Mouse (Mus musculus): ENCODE measurements around the gene Larp1. TPM values are rescaled to one million over a fixed set of nuclear protein-coding genes. Genes with fewer than 3 reads are reported as not detected.

The Larp1 gene
- total RNA-seq, 2 experiments from 2014 or later: 25.1 to 35.6 TPM

GRCm38 (mm10) chr11:57998168-57998567 is 10.7 kb upstream of the Larp1 start:
- no peak for ATAC-seq (replicated peaks; ENCODE audit: low FRiP score, poor library complexity, severe bottlenecking)

GRCm38 (mm10) chr11:57998872-57999271 is 10.0 kb upstream of the Larp1 start:
- no peak for ATAC-seq (replicated peaks; ENCODE audit: low FRiP score, poor library complexity, severe bottlenecking)

GRCm38 (mm10) chr11:58003126-58003525 is 5.7 kb upstream of the Larp1 start:
- no peak for ATAC-seq (replicated peaks; ENCODE audit: low FRiP score, poor library complexity, severe bottlenecking)

GRCm38 (mm10) chr11:58003734-58004133 is 5.1 kb upstream of the Larp1 start:
- ATAC-seq (replicated peaks; ENCODE audit: low FRiP score, poor library complexity, severe bottlenecking): no peak

- no peak for ATAC-seq (replicated peaks; ENCODE audit: low FRiP score, poor library complexity, severe bottlenecking)
These were observed 3.8 kb upstream of the Larp1 start for GRCm38 (mm10) chr11:58005110-58005509.

- ATAC-seq (replicated peaks; ENCODE audit: low FRiP score, poor library complexity, severe bottlenecking): no peak
These were observed 851 bp upstream of the Larp1 start for GRCm38 (mm10) chr11:58008013-58008412.

- peak; percentile 91 for ATAC-seq (replicated peaks; ENCODE audit: low FRiP score, poor library complexity, severe bottlenecking)
These were observed 320 bp upstream of the Larp1 start for GRCm38 (mm10) chr11:58008437-58009050.

- ATAC-seq (replicated peaks; ENCODE audit: low FRiP score, poor library complexity, severe bottlenecking): peak; percentile 72
These were observed 765 bp downstream of the Larp1 start for GRCm38 (mm10) chr11:58009516-58010141.

GRCm38 (mm10) chr11:58010226-58010781 is 1.4 kb downstream of the Larp1 start:
- peak; percentile 27; the same call in 1 of the 2 replicates for ATAC-seq (replicated peaks; ENCODE audit: low FRiP score, poor library complexity, severe bottlenecking)

GRCm38 (mm10) chr11:58010930-58011329 is 2.1 kb downstream of the Larp1 start:
- ATAC-seq (replicated peaks; ENCODE audit: low FRiP score, poor library complexity, severe bottlenecking): no peak

- ATAC-seq (replicated peaks; ENCODE audit: low FRiP score, poor library complexity, severe bottlenecking): no peak
These were observed 2.9 kb downstream of the Larp1 start for GRCm38 (mm10) chr11:58011813-58012212.

GRCm38 (mm10) chr11:58012674-58013073 is 3.8 kb downstream of the Larp1 start:
- ATAC-seq (replicated peaks; ENCODE audit: low FRiP score, poor library complexity, severe bottlenecking): no peak

- no peak for ATAC-seq (replicated peaks; ENCODE audit: low FRiP score, poor library complexity, severe bottlenecking)
These were observed 4.2 kb downstream of the Larp1 start for GRCm38 (mm10) chr11:58013100-58013499.

- ATAC-seq (replicated peaks; ENCODE audit: low FRiP score, poor library complexity, severe bottlenecking): no peak
These were observed 5.7 kb downstream of the Larp1 start for GRCm38 (mm10) chr11:58014604-58015003.

- ATAC-seq (replicated peaks; ENCODE audit: low FRiP score, poor library complexity, severe bottlenecking): no peak
These were observed 6.5 kb downstream of the Larp1 start for GRCm38 (mm10) chr11:58015339-58015738.

GRCm38 (mm10) chr11:58016371-58016770 is 7.5 kb downstream of the Larp1 start:
- ATAC-seq (replicated peaks; ENCODE audit: low FRiP score, poor library complexity, severe bottlenecking): no peak

GRCm38 (mm10) chr11:58017422-58017821 is 8.6 kb downstream of the Larp1 start:
- no peak for ATAC-seq (replicated peaks; ENCODE audit: low FRiP score, poor library complexity, severe bottlenecking)

GRCm38 (mm10) chr11:58018287-58018686 is 9.4 kb downstream of the Larp1 start:
- ATAC-seq (replicated peaks; ENCODE audit: low FRiP score, poor library complexity, severe bottlenecking): no peak

GRCm38 (mm10) chr11:58018701-58019100 is 9.8 kb downstream of the Larp1 start:
- 0 out of 2 replicates have a peak, but pooled peaks have one; percentile 62 for ATAC-seq (replicated peaks; ENCODE audit: low FRiP score, poor library complexity, severe bottlenecking)

- ATAC-seq (replicated peaks; ENCODE audit: low FRiP score, poor library complexity, severe bottlenecking): no peak
These were observed 12.2 kb downstream of the Larp1 start for GRCm38 (mm10) chr11:58021095-58021494.

- ATAC-seq (replicated peaks; ENCODE audit: low FRiP score, poor library complexity, severe bottlenecking): no peak
These were observed 12.8 kb downstream of the Larp1 start for GRCm38 (mm10) chr11:58021618-58022017.
